Mouse (Mus musculus): Measurements from ENCODE around the gene Slc25a13.

DNA sequence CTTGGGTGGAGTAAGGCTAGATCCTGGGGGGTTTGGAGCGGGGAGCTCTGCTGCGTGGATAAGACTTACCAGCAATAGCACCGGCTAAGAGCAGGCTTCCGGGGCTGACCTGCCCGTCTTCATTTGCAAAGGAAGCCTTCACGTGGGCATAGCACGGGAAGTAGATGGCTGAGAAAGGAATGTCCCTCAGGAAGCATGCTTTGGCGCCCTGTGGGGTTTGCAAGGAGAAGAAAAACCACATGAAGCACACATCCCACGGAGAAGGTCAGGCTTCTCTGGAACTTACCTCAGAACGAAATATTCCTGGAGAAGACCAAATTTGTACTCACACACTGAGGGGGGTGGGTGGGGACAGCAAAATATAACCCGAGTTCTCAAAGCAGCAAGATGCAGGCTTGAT is 164.3 kb downstream of the Slc25a13 start:
- no peak for TF ChIP-seq CTCF (IDR thresholded peaks at IDR 0.05; ENCODE audit: low read depth)
- no peak for TF ChIP-seq EP300 (IDR thresholded peaks at IDR 0.05; ENCODE audit: low read depth)

Data from heart, postnatal 0 days (tissue).